Mouse (Mus musculus): Measurements from ENCODE around the gene Rfpl4.
A peak's percentile ranks its signal among the peaks of the same experiment; 100 is the strongest.
"Not testable (repeated sequence)": the region's sequence is repeated elsewhere in the genome, so short reads cannot be mapped to it uniquely, and the experiment has no call there.

Gene Rfpl4

DNA sequence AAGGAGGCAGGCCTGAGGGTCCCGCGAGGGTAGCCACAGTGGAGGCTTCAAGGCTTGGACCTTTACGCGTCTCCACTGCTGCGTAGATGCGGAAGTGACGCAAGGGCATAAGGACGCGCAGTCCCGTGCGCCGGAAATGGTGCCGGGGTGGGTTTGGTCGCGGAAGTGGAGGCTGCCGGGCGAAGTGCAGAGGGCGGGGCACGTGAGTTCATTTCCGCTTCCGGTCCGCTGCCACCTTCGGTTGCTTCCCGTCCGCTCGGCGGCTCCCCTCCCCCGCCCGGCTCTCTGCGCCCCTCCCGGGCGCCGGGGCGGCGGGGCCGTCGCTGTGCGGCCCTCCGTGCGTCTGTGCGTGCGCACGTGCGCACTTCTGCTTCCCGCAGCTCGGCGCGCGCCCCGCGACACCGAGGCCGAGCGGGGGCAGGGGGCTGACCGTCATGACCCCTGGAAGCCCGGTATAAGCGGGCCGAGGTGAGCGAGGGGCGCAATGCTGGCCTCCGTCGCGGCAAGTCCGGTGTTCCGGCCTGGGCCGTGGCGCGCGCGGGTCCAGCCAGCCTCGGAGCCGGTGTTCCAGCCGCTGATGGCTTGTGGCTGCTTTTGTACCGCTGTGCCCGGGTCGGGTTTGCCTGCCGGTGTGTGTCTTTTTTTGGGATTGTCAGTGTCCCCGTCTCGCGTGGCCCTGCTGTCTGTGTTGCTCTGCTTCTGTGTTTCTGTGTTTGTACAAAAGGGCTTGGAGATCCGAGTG is 36.6 kb downstream of the Rfpl4 start, which contains the start of gene Epn1:
Epn1 (plus strand) TSS at position 226 of the 742 bp plus-strand sequence.
- DNase-seq, result peak; percentile 97

DNA sequence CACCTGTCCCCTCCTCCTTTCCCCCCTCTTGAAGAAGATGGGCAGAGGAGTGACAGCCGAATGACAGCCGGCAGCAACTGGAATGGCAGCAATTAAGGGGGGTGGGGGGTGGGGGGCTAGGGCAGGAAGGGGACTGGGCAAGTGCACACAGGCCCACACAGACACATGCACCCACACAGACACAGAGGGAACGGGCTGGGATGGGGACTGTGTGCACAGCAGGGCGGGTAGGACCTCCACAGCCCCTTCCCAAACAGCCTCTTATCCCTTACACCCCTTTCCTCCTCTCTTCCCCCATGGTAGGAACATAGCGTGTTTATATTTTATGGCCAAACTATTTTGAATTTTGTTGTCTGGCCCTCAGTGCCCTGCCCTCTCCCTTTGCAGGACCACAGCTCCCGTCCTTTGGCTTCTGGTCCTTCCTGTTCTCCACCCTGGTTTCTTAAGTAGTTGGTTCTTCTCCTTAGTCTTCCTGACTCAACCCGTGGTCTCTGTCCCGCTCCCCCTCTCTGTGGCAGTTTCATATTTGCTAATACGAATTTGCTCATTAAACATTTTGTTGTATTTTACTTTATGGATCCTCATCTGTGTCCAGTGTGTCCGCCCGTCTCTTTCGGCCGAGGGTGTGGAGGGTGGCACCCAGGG is 37.3 kb downstream of the Rfpl4 start:
- not testable (repeated sequence) for DNase-seq

DNA sequence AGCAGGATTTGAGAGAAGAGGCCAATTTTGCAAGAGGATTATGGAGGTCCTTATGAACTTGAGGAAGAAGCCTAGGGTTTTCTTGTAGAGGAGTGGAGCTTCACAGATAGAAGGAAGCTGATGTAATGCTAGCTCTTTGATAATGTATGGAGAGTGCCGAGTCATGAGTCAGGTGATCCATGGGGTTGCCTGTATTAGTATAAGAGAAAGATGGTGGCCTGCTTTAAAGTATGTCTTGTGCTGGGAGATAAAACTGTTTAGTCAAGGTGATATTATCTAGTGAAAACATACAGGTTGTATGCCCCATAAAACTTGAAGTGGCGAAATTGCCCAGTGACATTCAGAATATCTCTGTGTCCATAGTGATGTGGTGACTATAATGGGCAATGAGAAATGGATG is 39.8 kb downstream of the Rfpl4 start:
- DNase-seq, result no peak

DNA sequence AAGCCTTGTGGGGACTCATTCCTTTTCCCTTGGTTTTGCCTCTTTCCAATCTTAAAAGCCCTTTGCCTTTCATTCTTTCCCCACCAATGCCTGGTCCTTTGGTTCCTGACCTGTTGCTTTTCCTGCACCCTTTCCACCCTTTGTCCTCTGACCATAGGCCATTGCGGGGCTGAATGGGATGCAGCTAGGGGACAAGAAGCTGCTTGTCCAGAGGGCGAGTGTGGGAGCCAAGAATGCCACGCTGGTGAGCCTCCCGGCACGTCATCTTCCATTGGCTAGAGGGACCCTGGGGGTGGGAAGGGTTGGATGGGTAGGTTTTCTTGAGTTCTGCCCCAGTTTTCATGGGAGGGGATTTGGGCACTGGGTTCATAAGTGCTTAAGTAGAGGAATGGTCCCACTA is 41.8 kb downstream of the Rfpl4 start:
- no peak for DNase-seq

DNA sequence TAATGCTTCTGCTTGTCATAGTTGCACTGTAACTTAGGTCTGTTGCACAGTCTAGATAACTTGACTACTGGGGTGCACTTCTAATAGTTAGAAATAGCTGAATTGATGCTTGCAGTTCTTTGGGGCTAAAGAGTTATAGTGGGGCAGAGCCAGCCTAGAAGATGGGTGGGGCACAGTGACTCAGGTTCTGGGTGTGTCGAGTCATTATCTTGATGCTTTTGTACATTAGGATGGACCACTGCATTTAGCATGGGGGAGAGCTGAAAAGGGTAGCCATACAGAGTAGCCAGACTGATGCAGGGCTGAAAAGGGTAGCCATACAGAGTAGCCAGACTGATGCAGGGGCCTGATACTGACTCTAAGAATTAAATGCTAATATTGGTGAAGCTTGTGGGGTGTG is 43.2 kb downstream of the Rfpl4 start:
- no peak for DNase-seq

DNA sequence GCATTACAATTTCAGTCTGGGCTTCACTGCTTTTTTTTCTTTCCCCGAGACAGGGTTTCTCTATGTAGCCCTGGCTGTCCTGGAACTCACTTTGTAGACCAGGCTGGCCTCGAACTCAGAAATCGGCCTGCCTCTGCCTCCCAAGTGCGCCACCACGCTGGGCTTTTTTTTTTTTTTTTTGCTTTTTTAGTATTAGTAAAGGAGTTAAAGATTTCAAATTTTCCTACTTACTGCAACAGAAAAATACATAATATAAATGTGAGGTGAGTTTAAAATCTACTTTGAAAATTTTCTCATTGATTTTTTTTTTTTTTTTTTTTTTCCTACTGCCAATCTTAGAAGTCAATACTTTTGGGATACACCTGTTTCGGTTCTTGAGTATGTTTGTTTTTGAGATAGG is 51.9 kb downstream of the Rfpl4 start:
- no peak for DNase-seq

DNA sequence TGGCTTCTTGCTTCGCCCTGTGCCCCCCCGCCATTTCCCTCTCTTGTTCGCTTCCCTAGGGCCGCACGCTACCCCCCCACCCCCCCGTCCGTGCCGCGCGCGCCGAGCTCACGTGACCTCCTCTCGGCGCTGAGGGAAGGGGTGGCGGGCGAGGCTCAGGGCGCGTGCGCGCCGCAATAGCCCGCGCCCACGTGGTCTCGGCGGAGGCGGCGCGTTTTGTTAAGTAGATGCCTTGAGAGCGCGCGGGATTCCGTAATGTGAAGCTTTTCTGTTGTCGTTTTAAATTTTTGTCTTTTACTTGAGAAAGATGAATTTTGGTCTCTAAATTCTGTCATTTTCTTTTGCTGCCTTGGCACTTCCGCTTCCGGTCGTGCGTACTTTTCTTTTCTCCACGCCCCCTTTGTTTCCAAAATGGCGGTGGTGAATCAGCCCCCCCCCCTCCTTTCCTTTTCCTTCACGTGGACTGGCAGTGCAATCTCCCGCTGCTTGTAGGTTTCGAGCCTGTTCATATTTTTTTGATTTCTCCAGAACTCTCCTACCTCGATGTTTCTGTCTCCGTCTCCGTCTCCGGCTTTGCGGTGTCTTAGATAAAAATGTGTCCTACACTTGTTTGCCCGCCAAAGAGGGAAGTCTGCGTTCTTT is 54.3 kb downstream of the Rfpl4 start:
- DNase-seq, result no peak

DNA sequence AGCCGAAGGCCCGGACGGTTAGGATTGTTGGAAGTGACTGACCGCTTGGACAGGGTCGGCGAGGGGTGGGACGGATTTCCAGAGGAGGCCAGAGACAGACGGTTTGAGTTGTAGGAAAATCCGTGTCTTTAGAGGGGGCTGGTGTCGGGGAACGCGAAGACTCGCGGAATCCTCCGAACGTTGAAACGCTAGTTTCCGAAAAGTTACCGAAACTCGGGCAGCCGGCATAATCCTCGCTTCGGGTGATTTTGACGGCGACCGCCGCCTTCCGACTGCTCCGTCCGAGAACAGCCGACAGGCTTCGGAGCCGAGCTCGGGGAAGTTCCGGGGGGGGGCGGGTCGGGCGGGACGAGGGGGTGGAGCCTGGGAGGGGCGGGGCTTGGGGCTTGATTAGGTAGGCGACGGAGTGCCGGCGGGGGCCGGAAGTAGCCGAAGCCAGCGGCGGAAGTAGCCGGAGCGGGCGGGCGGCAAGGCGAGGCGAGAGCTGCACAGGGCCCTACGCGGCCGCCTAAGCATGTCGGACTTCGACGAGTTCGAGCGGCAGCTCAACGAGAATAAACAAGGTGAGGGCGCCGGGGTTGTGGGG is 54.9 kb downstream of the Rfpl4 start, which contains the start of gene U2af2:
U2af2 (plus strand) TSS at position 370 of the 586 bp plus-strand sequence.
- peak; percentile 96 for DNase-seq

DNA sequence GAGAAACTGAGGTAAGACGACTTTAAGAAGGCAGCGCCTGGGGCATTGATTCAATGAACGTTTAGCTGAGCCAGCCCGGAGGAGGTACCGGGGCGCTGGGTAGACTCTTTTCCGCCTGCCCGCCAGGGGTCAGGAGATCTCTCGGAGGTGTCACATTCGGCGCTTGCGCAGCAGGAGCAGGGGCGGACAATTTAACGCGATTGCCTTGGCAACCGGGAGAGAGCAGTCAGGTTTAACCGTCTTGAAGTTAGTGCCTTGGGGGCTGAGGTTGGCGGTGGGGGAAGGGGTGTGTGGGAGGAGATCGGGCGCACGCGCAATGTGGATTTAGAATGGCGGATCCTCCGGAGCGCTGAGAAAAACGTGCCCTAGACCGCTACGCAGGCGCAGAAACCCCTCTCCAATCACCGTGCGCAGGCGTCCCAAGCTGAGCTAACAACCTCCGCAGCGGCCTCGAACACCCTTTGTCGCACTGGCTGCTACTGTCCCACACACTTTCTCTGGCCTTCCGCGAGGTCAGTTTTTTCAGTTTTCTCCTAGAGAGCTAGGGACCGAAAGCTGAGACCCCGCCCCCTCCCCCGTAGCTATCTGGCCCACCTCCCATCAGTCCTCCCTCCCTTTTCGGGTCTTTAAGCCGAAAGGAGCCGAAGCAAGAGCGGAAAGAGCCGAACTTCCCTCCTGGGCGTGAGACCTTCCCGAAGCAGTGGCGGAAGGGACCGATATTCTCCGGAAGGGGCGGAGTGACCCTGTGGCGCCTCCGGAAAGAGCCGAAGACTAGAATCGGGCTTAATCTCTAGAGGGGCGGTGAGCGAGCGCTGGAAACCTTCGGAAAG is 55.6 kb downstream of the Rfpl4 start:
- peak; percentile 98 for DNase-seq

DNA sequence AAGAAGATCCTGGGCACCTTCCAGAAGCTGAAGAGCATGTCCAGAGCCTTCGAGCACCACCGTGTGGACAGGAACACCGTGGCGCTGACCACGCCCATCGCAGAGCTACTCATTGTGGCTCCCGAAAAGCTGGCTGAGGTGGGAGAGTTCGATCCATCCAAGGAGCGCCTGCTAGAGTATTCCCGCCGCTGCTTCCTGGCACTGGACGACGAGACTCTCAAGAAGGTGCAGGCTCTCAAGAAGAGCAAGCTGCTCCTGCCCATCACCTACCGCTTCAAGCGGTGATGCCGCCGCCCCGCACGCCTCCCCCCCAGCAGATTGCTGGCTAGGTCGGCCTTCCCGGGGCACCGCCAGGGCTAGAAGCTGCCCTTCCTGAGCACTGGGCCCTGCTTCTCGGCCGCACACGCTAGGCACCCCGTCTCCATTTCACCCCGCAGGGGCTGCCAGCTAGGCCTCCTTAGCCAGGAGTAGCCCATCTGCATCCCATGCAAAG is 56.5 kb downstream of the Rfpl4 start:
- peak; percentile 94 for DNase-seq

Data from cerebellum, adult 9-11 months (tissue).